In the genomic region with DNA sequence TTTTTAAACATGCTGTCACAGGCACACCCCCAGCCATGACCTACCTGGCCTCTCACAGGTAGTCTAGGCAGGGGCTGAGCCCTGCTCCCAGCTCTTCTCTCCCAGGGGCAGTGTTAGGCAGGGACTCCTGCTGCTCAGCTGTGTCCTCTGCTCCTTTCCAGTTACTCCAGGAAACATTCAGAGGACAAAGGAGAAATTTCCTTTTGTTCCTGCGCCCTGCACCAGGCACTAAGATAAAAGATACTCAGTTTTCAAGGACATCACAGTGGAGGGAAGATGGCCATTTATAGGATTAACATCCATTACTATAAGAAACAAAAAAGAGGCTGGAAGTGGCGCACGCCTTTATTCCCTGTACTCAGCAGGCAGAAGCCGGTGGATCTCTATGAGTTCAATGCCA, we compare ENCODE assay signal across 25 mouse cellular contexts. TPM values are rescaled to one million over a fixed set of nuclear protein-coding genes. Genes with fewer than 3 reads are reported as not detected.
A peak's percentile ranks its signal among the peaks of the same experiment; 100 is the strongest.
DNase-seq lines count a peak whose midpoint lies in the region; ATAC-seq lines count a peak whose summit lies in the region.
"Had no signal": no experiment of that assay in that cellular context is flagged by ENCODE, and none has a peak within 500 bp of the region (broad histone marks: within the 10 kb centered on the region; RNA-seq: fewer than 3 reads in every experiment).

No protein-coding gene starts in this region.

- ATAC-seq in forebrain, embryonic 13.5 days: no peak
- no peak for ATAC-seq in forebrain, embryonic 12.5 days (ENCODE audit: low FRiP score)
- no peak for ATAC-seq in limb, embryonic 11.5 days (ENCODE audit: insufficient number of reproducible peaks, low FRiP score, low TSS enrichment, low read depth)
- ATAC-seq: CD4-positive, CD25-positive, alpha-beta regulatory T cell, adult 4 months; forebrain, embryonic 14.5 days; forebrain, embryonic 16.5 days had no signal

- no peak overlapping the region for H3K27ac ChIP-seq in forebrain, embryonic 13.5 days
- no peak overlapping the region for H3K27ac ChIP-seq in forebrain, embryonic 12.5 days
- H3K27ac ChIP-seq in limb, embryonic 11.5 days (replicated peaks; ENCODE audit: low read depth, low read length): no peak overlapping the region
- H3K27ac ChIP-seq in limb, embryonic 10.5 days: no peak overlapping the region
- H3K27ac ChIP-seq: embryonic facial prominence, embryonic 13.5 days; embryonic facial prominence, embryonic 15.5 days; forebrain, embryonic 10.5 days had no signal

- no peak overlapping the region for H3K4me3 ChIP-seq in forebrain, embryonic 13.5 days
- no peak overlapping the region for H3K4me3 ChIP-seq in forebrain, embryonic 12.5 days (replicated peaks)
- H3K4me3 ChIP-seq in limb, embryonic 11.5 days (ENCODE audit: low read depth, low read length): no peak overlapping the region
- H3K4me3 ChIP-seq in limb, embryonic 10.5 days: no peak overlapping the region
- H3K4me3 ChIP-seq: embryonic facial prominence, embryonic 13.5 days; embryonic facial prominence, embryonic 15.5 days; erythroblast, embryonic 14.5 days; forebrain, embryonic 10.5 days had no signal

- H3K4me1 ChIP-seq in forebrain, embryonic 13.5 days: peaks cover 2% of the 10 kb centered on the region
- peaks cover 14% of the 10 kb centered on the region for H3K4me1 ChIP-seq in forebrain, embryonic 12.5 days
- peaks cover under 1% of the 10 kb centered on the region; the same call in 1 of the 2 replicates for H3K4me1 ChIP-seq in limb, embryonic 11.5 days (ENCODE audit: control insufficient read depth, insufficient read depth, low read length)
- H3K4me1 ChIP-seq in limb, embryonic 10.5 days: peaks cover 12% of the 10 kb centered on the region

- WGBS in forebrain, embryonic 13.5 days: 56% methylated on average over 4 of the region's 4 CpGs
- WGBS in forebrain, embryonic 12.5 days: 62% methylated on average over 4 of the region's 4 CpGs
- WGBS in limb, embryonic 11.5 days: 95% methylated on average over 4 of the region's 4 CpGs
- WGBS in limb, embryonic 10.5 days: 92% methylated on average over 4 of the region's 4 CpGs

- no peak for DNase-seq in limb, embryonic 11.5 days (ENCODE audit: low spot score)
- DNase-seq in limb, embryonic 10.5 days (ENCODE audit: low spot score): no peak
- peak; percentile 84 for DNase-seq in ZHBTc4 (ENCODE audit: low read depth, low spot score)
- DNase-seq in kidney, adult 11 months: no peak
- DNase-seq in testis, postnatal 14 days (ENCODE audit: low spot score): no peak
- DNase-seq: adrenal gland, adult 2 months; adrenal gland, postnatal 10 days; adrenal gland, postnatal 25 days; B cell, adult 2 months; cerebellum, adult 11 months; cerebellum, adult 2 months; cerebellum, adult 9-10 months; cerebellum, postnatal 10 days; cerebellum, postnatal 25 days had no signal

- H3K27me3 ChIP-seq in forebrain, embryonic 13.5 days: no peaks in the 10 kb centered on the region
- no peaks in the 10 kb centered on the region for H3K27me3 ChIP-seq in forebrain, embryonic 12.5 days
- H3K27me3 ChIP-seq in limb, embryonic 11.5 days (ENCODE audit: control insufficient read depth, insufficient read depth, low read length): no peaks in the 10 kb centered on the region
- H3K27me3 ChIP-seq in limb, embryonic 10.5 days (ENCODE audit: low read depth, poor library complexity, severe bottlenecking): no peaks in the 10 kb centered on the region
- H3K27me3 ChIP-seq: CH12.LX; embryonic facial prominence, embryonic 13.5 days; embryonic facial prominence, embryonic 15.5 days had no signal

- H3K4me2 ChIP-seq in forebrain, embryonic 13.5 days: no peak overlapping the region
- H3K4me2 ChIP-seq in forebrain, embryonic 12.5 days: no peak overlapping the region
- no peak overlapping the region for H3K4me2 ChIP-seq in limb, embryonic 11.5 days (ENCODE audit: low read depth, severe bottlenecking)
- H3K4me2 ChIP-seq: embryonic facial prominence, embryonic 13.5 days; embryonic facial prominence, embryonic 15.5 days had no signal

- peak overlapping the region; percentile 16; the same call in 1 of the 2 replicates for H3K9ac ChIP-seq in forebrain, embryonic 13.5 days
- H3K9ac ChIP-seq in forebrain, embryonic 12.5 days: no peak overlapping the region
- peak overlapping the region; percentile 18; the same call in 1 of the 2 replicates for H3K9ac ChIP-seq in limb, embryonic 11.5 days (ENCODE audit: low read length)
- H3K9ac ChIP-seq: embryonic facial prominence, embryonic 13.5 days; embryonic facial prominence, embryonic 15.5 days had no signal

- H3K36me3 ChIP-seq in forebrain, embryonic 13.5 days (ENCODE audit: poor library complexity, severe bottlenecking): no peaks in the 10 kb centered on the region
- H3K36me3 ChIP-seq in forebrain, embryonic 12.5 days (replicated peaks): 0 out of 2 replicates have a peak, but pooled peaks cover 4% of the 10 kb centered on the region
- no peaks in the 10 kb centered on the region for H3K36me3 ChIP-seq in limb, embryonic 11.5 days (ENCODE audit: control insufficient read depth, insufficient read depth, low read length)
- peaks cover 7% of the 10 kb centered on the region for H3K36me3 ChIP-seq in limb, embryonic 10.5 days
- H3K36me3 ChIP-seq: embryonic facial prominence, embryonic 13.5 days; embryonic facial prominence, embryonic 15.5 days had no signal

- no peaks in the 10 kb centered on the region for H3K9me3 ChIP-seq in forebrain, embryonic 13.5 days (replicated peaks)
- no peaks in the 10 kb centered on the region for H3K9me3 ChIP-seq in forebrain, embryonic 12.5 days
- no peaks in the 10 kb centered on the region for H3K9me3 ChIP-seq in limb, embryonic 11.5 days (ENCODE audit: control insufficient read depth, low read length)
- H3K9me3 ChIP-seq in limb, embryonic 10.5 days (replicated peaks): no peaks in the 10 kb centered on the region
- H3K9me3 ChIP-seq: embryonic facial prominence, embryonic 13.5 days; embryonic facial prominence, embryonic 15.5 days; forebrain, embryonic 10.5 days had no signal

RNA-seq across cellular contexts. Expression of gene Raver1, which starts 4.2 kb away (rescaled TPM):
- polyA plus RNA-seq in forebrain, embryonic 13.5 days (2015; fragmentation: Nextera tagmentation; extraction: Ambion mirVana): 41.0 and 47.5 TPM in 2 replicates
- 74.2 and 82.7 TPM in 2 replicates for polyA plus RNA-seq in forebrain, embryonic 12.5 days (2016; fragmentation: Nextera tagmentation; extraction: Ambion mirVana)
- 99.1 and 104 TPM in 2 replicates for polyA plus RNA-seq in limb, embryonic 11.5 days (2014; fragmentation: Nextera tagmentation; extraction: Ambion mirVana)
- polyA plus RNA-seq in limb, embryonic 10.5 days (2016; fragmentation: Nextera tagmentation; extraction: Ambion mirVana): 109 and 115 TPM in 2 replicates

RNA-seq across cellular contexts. Expression of gene Gm38431, which starts 4.2 kb away (rescaled TPM):
- 1.5 and 2.1 TPM in 2 replicates for polyA plus RNA-seq in forebrain, embryonic 13.5 days (2015; fragmentation: Nextera tagmentation; extraction: Ambion mirVana)
- polyA plus RNA-seq in forebrain, embryonic 12.5 days (2016; fragmentation: Nextera tagmentation; extraction: Ambion mirVana): 2.0 and 2.8 TPM in 2 replicates
- 4.1 TPM in 2 replicates for polyA plus RNA-seq in limb, embryonic 11.5 days (2014; fragmentation: Nextera tagmentation; extraction: Ambion mirVana)
- 5.4 TPM in 2 replicates for polyA plus RNA-seq in limb, embryonic 10.5 days (2016; fragmentation: Nextera tagmentation; extraction: Ambion mirVana)

RNA-seq across cellular contexts. Expression of gene Fdx1l, which starts 22.5 kb away (rescaled TPM):
- 46.0 and 51.9 TPM in 2 replicates for polyA plus RNA-seq in forebrain, embryonic 13.5 days (2015; fragmentation: Nextera tagmentation; extraction: Ambion mirVana)
- polyA plus RNA-seq in forebrain, embryonic 12.5 days (2016; fragmentation: Nextera tagmentation; extraction: Ambion mirVana): 37.6 and 42.6 TPM in 2 replicates
- polyA plus RNA-seq in limb, embryonic 11.5 days (2014; fragmentation: Nextera tagmentation; extraction: Ambion mirVana): 57.5 and 60.1 TPM in 2 replicates
- 69.5 and 74.7 TPM in 2 replicates for polyA plus RNA-seq in limb, embryonic 10.5 days (2016; fragmentation: Nextera tagmentation; extraction: Ambion mirVana)

RNA-seq across cellular contexts. Expression of gene Gm49373, which starts 23.1 kb away (rescaled TPM):
- 0.78 and 1.2 TPM in 2 replicates for polyA plus RNA-seq in forebrain, embryonic 13.5 days (2015; fragmentation: Nextera tagmentation; extraction: Ambion mirVana)
- polyA plus RNA-seq in forebrain, embryonic 12.5 days (2016; fragmentation: Nextera tagmentation; extraction: Ambion mirVana): 0.51 and 2.2 TPM in 2 replicates
- polyA plus RNA-seq in limb, embryonic 11.5 days (2014; fragmentation: Nextera tagmentation; extraction: Ambion mirVana): 0.27 and 0.52 TPM in 2 replicates
- polyA plus RNA-seq in limb, embryonic 10.5 days (2016; fragmentation: Nextera tagmentation; extraction: Ambion mirVana): 0.68 and 0.81 TPM in 2 replicates

RNA-seq across cellular contexts. Expression of gene Zglp1, which starts 29.1 kb away (rescaled TPM):
- polyA plus RNA-seq in forebrain, embryonic 13.5 days (2015; fragmentation: Nextera tagmentation; extraction: Ambion mirVana): 0.81 and 2.2 TPM in 2 replicates
- polyA plus RNA-seq in forebrain, embryonic 12.5 days (2016; fragmentation: Nextera tagmentation; extraction: Ambion mirVana): 0.79 and 2.7 TPM in 2 replicates
- 1.4 and 2.4 TPM in 2 replicates for polyA plus RNA-seq in limb, embryonic 11.5 days (2014; fragmentation: Nextera tagmentation; extraction: Ambion mirVana)
- polyA plus RNA-seq in limb, embryonic 10.5 days (2016; fragmentation: Nextera tagmentation; extraction: Ambion mirVana): 0.61 and 2.5 TPM in 2 replicates
- polyA plus RNA-seq: adrenal gland, adult 2 months; embryonic facial prominence, embryonic 13.5 days; frontal cortex, adult 2 months had no signal
